In genomic region chr2:50008282-50008681, GRCm38 (mm10) we compare ENCODE assay signal across 28 mouse cellular contexts. TPM values are rescaled to one million over a fixed set of nuclear protein-coding genes. Genes with fewer than 3 reads are reported as not detected.
A peak's percentile ranks its signal among the peaks of the same experiment; 100 is the strongest.
DNase-seq lines count a peak whose midpoint lies in the region; ATAC-seq and TF ChIP-seq lines count a peak whose summit lies in the region.
"Had no signal": no experiment of that assay in that cellular context is flagged by ENCODE, and none has a peak within 500 bp of the region (broad histone marks: within the 10 kb centered on the region; RNA-seq: fewer than 3 reads in every experiment).

No protein-coding gene starts in this region.

- H3K27ac ChIP-seq in hindbrain, embryonic 16.5 days (ENCODE audit: low read depth, low read length) = no peak overlapping the region
- H3K27ac ChIP-seq in hindbrain, embryonic 13.5 days = no peak overlapping the region
- no peak overlapping the region for H3K27ac ChIP-seq in midbrain, postnatal 0 days (ENCODE audit: low read depth, low read length)
- no peak overlapping the region for H3K27ac ChIP-seq in midbrain, embryonic 16.5 days (ENCODE audit: low read length)
- no peak overlapping the region for H3K27ac ChIP-seq in neural tube, embryonic 15.5 days (replicated peaks)
- H3K27ac ChIP-seq: embryonic facial prominence, embryonic 12.5 days; embryonic facial prominence, embryonic 15.5 days; gastrocnemius, adult 2 months; heart, embryonic 15.5 days; intestine, embryonic 15.5 days had no signal

- no peak overlapping the region for H3K9ac ChIP-seq in hindbrain, embryonic 16.5 days (ENCODE audit: low read depth, low read length)
- no peak overlapping the region for H3K9ac ChIP-seq in hindbrain, embryonic 13.5 days
- H3K9ac ChIP-seq in midbrain, postnatal 0 days (replicated peaks; ENCODE audit: low read length, poor library complexity, severe bottlenecking) = no peak overlapping the region
- H3K9ac ChIP-seq in midbrain, embryonic 16.5 days (ENCODE audit: low read depth, low read length) = no peak overlapping the region
- no peak overlapping the region for H3K9ac ChIP-seq in neural tube, embryonic 15.5 days (replicated peaks)
- H3K9ac ChIP-seq: embryonic facial prominence, embryonic 12.5 days; embryonic facial prominence, embryonic 15.5 days; forebrain, postnatal 0 days; heart, embryonic 12.5 days; heart, embryonic 15.5 days; intestine, embryonic 15.5 days had no signal

- no peaks in the 10 kb centered on the region for H3K4me1 ChIP-seq in hindbrain, embryonic 16.5 days (ENCODE audit: control insufficient read depth, insufficient read depth, low read depth, low read length)
- no peaks in the 10 kb centered on the region for H3K4me1 ChIP-seq in hindbrain, embryonic 13.5 days (replicated peaks)
- no peaks in the 10 kb centered on the region for H3K4me1 ChIP-seq in midbrain, postnatal 0 days (ENCODE audit: insufficient read depth, low read length)
- no peaks in the 10 kb centered on the region for H3K4me1 ChIP-seq in midbrain, embryonic 16.5 days (ENCODE audit: control insufficient read depth, insufficient read depth, low read length)
- no peaks in the 10 kb centered on the region for H3K4me1 ChIP-seq in neural tube, embryonic 15.5 days
- H3K4me1 ChIP-seq: embryonic facial prominence, embryonic 15.5 days; heart, embryonic 12.5 days; intestine, embryonic 15.5 days had no signal

- H3K9me3 ChIP-seq in hindbrain, embryonic 16.5 days (ENCODE audit: control insufficient read depth, low read length) = no peaks in the 10 kb centered on the region
- H3K9me3 ChIP-seq in hindbrain, embryonic 13.5 days = no peaks in the 10 kb centered on the region
- H3K9me3 ChIP-seq in midbrain, postnatal 0 days (ENCODE audit: low read length) = no peaks in the 10 kb centered on the region
- no peaks in the 10 kb centered on the region for H3K9me3 ChIP-seq in midbrain, embryonic 16.5 days (replicated peaks; ENCODE audit: control insufficient read depth, low read length, poor library complexity, severe bottlenecking)
- H3K9me3 ChIP-seq in neural tube, embryonic 15.5 days (replicated peaks) = no peaks in the 10 kb centered on the region
- H3K9me3 ChIP-seq: embryonic facial prominence, embryonic 12.5 days; embryonic facial prominence, embryonic 15.5 days; heart, embryonic 12.5 days; heart, embryonic 15.5 days; intestine, embryonic 15.5 days had no signal

- no peak overlapping the region for H3K4me3 ChIP-seq in hindbrain, embryonic 16.5 days (ENCODE audit: low read length)
- H3K4me3 ChIP-seq in hindbrain, embryonic 13.5 days = no peak overlapping the region
- no peak overlapping the region for H3K4me3 ChIP-seq in midbrain, postnatal 0 days (ENCODE audit: low read depth, low read length)
- H3K4me3 ChIP-seq in midbrain, embryonic 16.5 days (ENCODE audit: low read depth, low read length) = no peak overlapping the region
- no peak overlapping the region for H3K4me3 ChIP-seq in neural tube, embryonic 15.5 days (replicated peaks)
- H3K4me3 ChIP-seq: embryonic facial prominence, embryonic 12.5 days; embryonic facial prominence, embryonic 15.5 days; gastrocnemius, adult 2 months; heart, embryonic 12.5 days; heart, embryonic 15.5 days; intestine, embryonic 15.5 days had no signal

- H3K4me2 ChIP-seq in hindbrain, embryonic 16.5 days (ENCODE audit: low read length) = no peak overlapping the region
- H3K4me2 ChIP-seq in hindbrain, embryonic 13.5 days = no peak overlapping the region
- no peak overlapping the region for H3K4me2 ChIP-seq in midbrain, postnatal 0 days (ENCODE audit: low read depth, low read length, poor library complexity, severe bottlenecking)
- H3K4me2 ChIP-seq in midbrain, embryonic 16.5 days (ENCODE audit: low read length) = no peak overlapping the region
- no peak overlapping the region for H3K4me2 ChIP-seq in neural tube, embryonic 15.5 days
- H3K4me2 ChIP-seq: embryonic facial prominence, embryonic 12.5 days; embryonic facial prominence, embryonic 15.5 days; heart, embryonic 12.5 days; heart, embryonic 15.5 days; intestine, embryonic 15.5 days had no signal

- DNase-seq in heart, adult 11 months = peak; percentile 59
- DNase-seq in heart, postnatal 4 days = no peak
- peak; percentile 13 for DNase-seq in midbrain, postnatal 0 days (ENCODE audit: low spot score)
- DNase-seq in layer of hippocampus, postnatal 36 days = no peak
- DNase-seq: adrenal gland, adult 8-10 months; adrenal gland, postnatal 25 days; cerebellum, adult 11 months; cerebellum, adult 2 months; cerebellum, adult 9-11 months; cerebellum, postnatal 25 days; forebrain, postnatal 0 days; gastrocnemius, adult 2 months; gastrocnemius, postnatal 14 days; heart, adult 18-20 months; heart, postnatal 10 days; heart, postnatal 36 days had no signal

- no peaks in the 10 kb centered on the region for H3K27me3 ChIP-seq in hindbrain, embryonic 16.5 days (replicated peaks; ENCODE audit: control insufficient read depth, insufficient read depth, low read length)
- H3K27me3 ChIP-seq in hindbrain, embryonic 13.5 days = no peaks in the 10 kb centered on the region
- no peaks in the 10 kb centered on the region for H3K27me3 ChIP-seq in midbrain, postnatal 0 days (ENCODE audit: insufficient read depth, low read length)
- H3K27me3 ChIP-seq in midbrain, embryonic 16.5 days (ENCODE audit: control insufficient read depth, insufficient read depth, low read depth, low read length) = no peaks in the 10 kb centered on the region
- no peaks in the 10 kb centered on the region for H3K27me3 ChIP-seq in neural tube, embryonic 15.5 days (replicated peaks)
- H3K27me3 ChIP-seq: embryonic facial prominence, embryonic 12.5 days; embryonic facial prominence, embryonic 15.5 days; heart, embryonic 12.5 days; heart, embryonic 15.5 days; intestine, embryonic 15.5 days had no signal

- TF ChIP-seq CTCF in midbrain, postnatal 0 days (IDR thresholded peaks at IDR 0.05) = no peak

- 62% methylated on average over 5 of the region's 5 CpGs for WGBS in hindbrain, embryonic 16.5 days
- 67% methylated on average over 5 of the region's 5 CpGs for WGBS in hindbrain, embryonic 13.5 days
- 38% methylated on average over 5 of the region's 5 CpGs for WGBS in midbrain, postnatal 0 days
- 48% methylated on average over 5 of the region's 5 CpGs for WGBS in midbrain, embryonic 16.5 days
- 51% methylated on average over 5 of the region's 5 CpGs for WGBS in neural tube, embryonic 15.5 days

- peak; percentile 34; the same call in 1 of the 2 replicates for ATAC-seq in hindbrain, embryonic 16.5 days
- no peak for ATAC-seq in hindbrain, embryonic 13.5 days (ENCODE audit: low FRiP score)
- no peak for ATAC-seq in midbrain, postnatal 0 days (ENCODE audit: low FRiP score)
- ATAC-seq in midbrain, embryonic 16.5 days = no peak
- peak; percentile 69 for ATAC-seq in neural tube, embryonic 15.5 days (ENCODE audit: low FRiP score)
- ATAC-seq: activated CD4-positive, CD25-positive, alpha-beta regulatory T cell, adult 4 months; forebrain, embryonic 14.5 days; forebrain, postnatal 0 days; intestine, embryonic 15.5 days had no signal

- no peaks in the 10 kb centered on the region for H3K36me3 ChIP-seq in hindbrain, embryonic 16.5 days (ENCODE audit: control insufficient read depth, insufficient read depth, low read length)
- H3K36me3 ChIP-seq in hindbrain, embryonic 13.5 days = no peaks in the 10 kb centered on the region
- no peaks in the 10 kb centered on the region for H3K36me3 ChIP-seq in midbrain, postnatal 0 days (ENCODE audit: insufficient read depth, low read length)
- H3K36me3 ChIP-seq in midbrain, embryonic 16.5 days (ENCODE audit: control insufficient read depth, insufficient read depth, low read length) = no peaks in the 10 kb centered on the region
- no peaks in the 10 kb centered on the region for H3K36me3 ChIP-seq in neural tube, embryonic 15.5 days
- H3K36me3 ChIP-seq: embryonic facial prominence, embryonic 12.5 days; embryonic facial prominence, embryonic 15.5 days; heart, embryonic 12.5 days; heart, embryonic 15.5 days; intestine, embryonic 15.5 days had no signal

RNA-seq across cellular contexts. Expression of gene Lypd6, which starts 57.9 kb away (rescaled TPM):
- total RNA-seq in heart, postnatal 4 days (2021) = under 1 TPM; 0.67 to 0.90 TPM
- 12.9 and 14.1 TPM in 2 replicates for polyA plus RNA-seq in hindbrain, embryonic 16.5 days (2015; fragmentation: Nextera tagmentation; extraction: Ambion mirVana)
- polyA plus RNA-seq in hindbrain, embryonic 13.5 days (2015; fragmentation: Nextera tagmentation; extraction: Ambion mirVana) = 4.4 and 5.5 TPM in 2 replicates
- total RNA-seq in midbrain, postnatal 0 days (2014; rRNA removed) = 14.0 and 29.5 TPM in 2 replicates
- polyA plus RNA-seq in midbrain, postnatal 0 days (2015; fragmentation: Nextera tagmentation; extraction: Ambion mirVana) = 20.4 and 25.7 TPM in 2 replicates
- polyA plus RNA-seq in midbrain, embryonic 16.5 days (2015; fragmentation: Nextera tagmentation; extraction: Ambion mirVana) = 7.9 and 14.4 TPM in 2 replicates
- polyA plus RNA-seq in neural tube, embryonic 15.5 days (2015; fragmentation: Nextera tagmentation; extraction: Ambion mirVana) = 14.7 and 16.0 TPM in 2 replicates
- 10 to 100 TPM; 17.4 to 23.0 TPM for total RNA-seq in layer of hippocampus, postnatal 36 days (2021)
- total RNA-seq: common myeloid progenitor, adult 5-6 weeks had no signal
- polyA plus RNA-seq: activated CD4-positive, CD25-positive, alpha-beta regulatory T cell, adult 4 months had no signal

Comparison
In these comparisons a context has a peak if more than half of its experiments do, and no peak if none do; other contexts are left out.
1. DNase-seq: peak in heart, adult 11 months (single experiment) and midbrain, postnatal 0 days (single experiment); none in heart, postnatal 4 days (single experiment) and layer of hippocampus, postnatal 36 days (0 of 2).
2. ATAC-seq: peak in hindbrain, embryonic 16.5 days (single experiment) and neural tube, embryonic 15.5 days (single experiment); none in hindbrain, embryonic 13.5 days (single experiment), midbrain, postnatal 0 days (single experiment) and midbrain, embryonic 16.5 days (single experiment).